Mouse (Mus musculus) E14TG2a.4 (cell line): ENCODE data around the gene Gramd4.
A peak's percentile ranks its signal among the peaks of the same experiment; 100 is the strongest.
"Not testable (repeated sequence)": the region's sequence is repeated elsewhere in the genome, so short reads cannot be mapped to it uniquely, and the experiment has no call there.

Experiments
- CTCF ChIP-seq: conservative IDR thresholded peaks from 2 replicates; pipeline ENCODE4 v1.5.1; 2014; ENCODE audit warnings: low read length
- NANOG ChIP-seq: IDR thresholded peaks from 2 replicates; pipeline ENCODE4 v1.6.1; 2014; ENCODE audit warnings: borderline replicate concordance, low read length, mixed read lengths
- POU5F1 ChIP-seq: IDR thresholded peaks from 2 replicates; pipeline ENCODE4 v1.6.1; 2014; ENCODE audit warnings: low read length, borderline replicate concordance

DNA sequence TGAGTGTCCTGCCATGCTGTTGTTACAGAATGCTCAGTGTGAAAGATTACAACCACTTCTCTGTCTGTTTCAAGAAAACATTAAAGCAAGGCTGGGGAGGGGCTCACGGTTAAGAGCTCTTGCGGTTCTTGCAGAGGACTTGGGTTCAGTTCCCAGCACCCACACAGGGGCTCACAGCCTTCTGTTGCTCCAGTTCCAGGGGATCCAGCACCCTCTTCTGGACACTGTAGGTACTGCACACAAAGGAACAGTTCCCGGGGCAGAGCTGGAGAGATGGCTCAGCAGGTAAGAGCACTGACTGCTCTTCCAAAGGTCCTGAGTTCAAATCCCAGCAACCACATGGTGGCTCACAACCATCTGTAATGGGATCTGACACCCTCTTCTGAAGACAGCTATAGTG is 104.3 kb downstream of the Gramd4 start:
- peak; percentile 45 for TF ChIP-seq CTCF
- not testable (repeated sequence) for TF ChIP-seq NANOG, POU5F1
